7 mouse cellular contexts compared by ENCODE assay signal in genomic region chr4:154140213-154141008, GRCm38 (mm10). TPM values are rescaled to one million over a fixed set of nuclear protein-coding genes. Genes with fewer than 3 reads are reported as not detected.
DNase-seq lines count a peak whose midpoint lies in the region; ATAC-seq and TF ChIP-seq lines count a peak whose summit lies in the region.

No protein-coding gene starts in this region.

- DNase-seq in lung, adult 18-20 months: no peak
- no peak for DNase-seq in embryonic facial prominence, embryonic 14.5 days (ENCODE audit: low spot score)
- no peak for DNase-seq in thymus, postnatal 25 days
- no peak for DNase-seq in frontal cortex, postnatal 25 days (ENCODE audit: low spot score in 2 of 2)

- no peak for ATAC-seq in lung, embryonic 16.5 days (ENCODE audit: low read depth)
- no peak for ATAC-seq in embryonic facial prominence, embryonic 14.5 days (ENCODE audit: low read depth)
- no peak for ATAC-seq in intestine, postnatal 0 days
- no peak for ATAC-seq in neural tube, embryonic 15.5 days (ENCODE audit: low FRiP score)

- peaks cover 22% of the 10 kb centered on the region for H3K4me1 ChIP-seq in lung, embryonic 16.5 days (replicated peaks; ENCODE audit: control insufficient read depth, insufficient read depth, low read length)
- peaks cover 11% of the 10 kb centered on the region for H3K4me1 ChIP-seq in embryonic facial prominence, embryonic 14.5 days (ENCODE audit: control insufficient read depth, insufficient read depth, low read length)
- H3K4me1 ChIP-seq in intestine, postnatal 0 days (replicated peaks; ENCODE audit: control insufficient read depth, insufficient read depth, low read length): peaks cover 13% of the 10 kb centered on the region
- H3K4me1 ChIP-seq in neural tube, embryonic 15.5 days: peaks cover 40% of the 10 kb centered on the region

- H3K9ac ChIP-seq in lung, embryonic 16.5 days (ENCODE audit: low read length): peak overlapping the region; percentile 61
- peak overlapping the region; percentile 60 for H3K9ac ChIP-seq in embryonic facial prominence, embryonic 14.5 days (ENCODE audit: low read depth, low read length)
- H3K9ac ChIP-seq in intestine, postnatal 0 days (ENCODE audit: low read depth, low read length): 0 out of 2 replicates have a peak overlapping the region, but pooled peaks have one; percentile 31
- H3K9ac ChIP-seq in neural tube, embryonic 15.5 days (replicated peaks): peak overlapping the region; percentile 44

- H3K4me2 ChIP-seq in lung, embryonic 16.5 days (ENCODE audit: low read depth, low read length): peak overlapping the region; percentile 90
- peak overlapping the region; percentile 92 for H3K4me2 ChIP-seq in embryonic facial prominence, embryonic 14.5 days (ENCODE audit: low read depth, low read length)
- H3K4me2 ChIP-seq in intestine, postnatal 0 days (replicated peaks; ENCODE audit: low read depth): peak overlapping the region; percentile 82
- H3K4me2 ChIP-seq in neural tube, embryonic 15.5 days: peak overlapping the region; percentile 94

- no peaks in the 10 kb centered on the region for H3K36me3 ChIP-seq in lung, embryonic 16.5 days (ENCODE audit: control insufficient read depth, insufficient read depth, low read length)
- H3K36me3 ChIP-seq in embryonic facial prominence, embryonic 14.5 days (ENCODE audit: control insufficient read depth, insufficient read depth, low read length): 0 out of 2 replicates have a peak, but pooled peaks cover 3% of the 10 kb centered on the region
- H3K36me3 ChIP-seq in intestine, postnatal 0 days (ENCODE audit: control insufficient read depth, insufficient read depth): no peaks in the 10 kb centered on the region
- 0 out of 2 replicates have a peak, but pooled peaks cover 2% of the 10 kb centered on the region for H3K36me3 ChIP-seq in neural tube, embryonic 15.5 days

- 2% methylated on average over 46 of the region's 46 CpGs for WGBS in lung, embryonic 16.5 days
- 2% methylated on average over 34 of the region's 46 CpGs for WGBS in embryonic facial prominence, embryonic 14.5 days
- 2% methylated on average over 46 of the region's 46 CpGs for WGBS in intestine, postnatal 0 days
- 2% methylated on average over 46 of the region's 46 CpGs for WGBS in neural tube, embryonic 15.5 days

- TF ChIP-seq CTCF in intestine, postnatal 0 days (IDR thresholded peaks at IDR 0.05; ENCODE audit: low read depth): no peak

- H3K4me3 ChIP-seq in lung, embryonic 16.5 days (ENCODE audit: low read length): peak overlapping the region; percentile 55
- H3K4me3 ChIP-seq in embryonic facial prominence, embryonic 14.5 days (ENCODE audit: low read depth, low read length): peak overlapping the region; percentile 72
- H3K4me3 ChIP-seq in intestine, postnatal 0 days (ENCODE audit: low read depth, low read length): peak overlapping the region; percentile 89
- peak overlapping the region; percentile 43 for H3K4me3 ChIP-seq in neural tube, embryonic 15.5 days (replicated peaks)

- H3K27ac ChIP-seq in lung, embryonic 16.5 days (ENCODE audit: low read length): no peak overlapping the region
- H3K27ac ChIP-seq in embryonic facial prominence, embryonic 14.5 days (replicated peaks; ENCODE audit: low read depth, low read length): no peak overlapping the region
- H3K27ac ChIP-seq in intestine, postnatal 0 days (ENCODE audit: low read depth, low read length): no peak overlapping the region
- no peak overlapping the region for H3K27ac ChIP-seq in neural tube, embryonic 15.5 days (replicated peaks)

- peaks cover 48% of the 10 kb centered on the region for H3K27me3 ChIP-seq in lung, embryonic 16.5 days (ENCODE audit: control insufficient read depth, insufficient read depth, low read depth, low read length)
- H3K27me3 ChIP-seq in embryonic facial prominence, embryonic 14.5 days (replicated peaks; ENCODE audit: control insufficient read depth, insufficient read depth, low read length): peaks cover 58% of the 10 kb centered on the region
- H3K27me3 ChIP-seq in intestine, postnatal 0 days (replicated peaks; ENCODE audit: control insufficient read depth, insufficient read depth, low read length): peaks cover 51% of the 10 kb centered on the region
- peaks cover 54% of the 10 kb centered on the region for H3K27me3 ChIP-seq in neural tube, embryonic 15.5 days (replicated peaks)

- H3K9me3 ChIP-seq in lung, embryonic 16.5 days (ENCODE audit: control insufficient read depth, low read length): no peaks in the 10 kb centered on the region
- no peaks in the 10 kb centered on the region for H3K9me3 ChIP-seq in embryonic facial prominence, embryonic 14.5 days (ENCODE audit: control insufficient read depth, low read length)
- H3K9me3 ChIP-seq in intestine, postnatal 0 days (ENCODE audit: control insufficient read depth): no peaks in the 10 kb centered on the region
- no peaks in the 10 kb centered on the region for H3K9me3 ChIP-seq in neural tube, embryonic 15.5 days (replicated peaks)

RNA-seq across cellular contexts. Expression of gene Trp73, which starts 0.4 kb away (rescaled TPM):
- 3.4 and 5.2 TPM in 2 replicates for polyA plus RNA-seq in lung, embryonic 16.5 days (2015; fragmentation: Nextera tagmentation; extraction: Ambion mirVana)
- polyA plus RNA-seq in embryonic facial prominence, embryonic 14.5 days (2014; fragmentation: Nextera tagmentation; extraction: Ambion mirVana): 3.5 and 3.8 TPM in 2 replicates
- polyA plus RNA-seq in intestine, postnatal 0 days (2015; fragmentation: Nextera tagmentation; extraction: Ambion mirVana): 0.03 TPM in 1 of 2 replicates, not detected in the other
- 0.04 and 0.17 TPM in 2 replicates for polyA plus RNA-seq in neural tube, embryonic 15.5 days (2015; fragmentation: Nextera tagmentation; extraction: Ambion mirVana)

RNA-seq across cellular contexts. Expression of gene Wrap73, which starts 1.8 kb away (rescaled TPM):
- polyA plus RNA-seq in lung, embryonic 16.5 days (2015; fragmentation: Nextera tagmentation; extraction: Ambion mirVana): 36.0 and 39.2 TPM in 2 replicates
- 36.8 and 43.2 TPM in 2 replicates for polyA plus RNA-seq in embryonic facial prominence, embryonic 14.5 days (2014; fragmentation: Nextera tagmentation; extraction: Ambion mirVana)
- polyA plus RNA-seq in intestine, postnatal 0 days (2015; fragmentation: Nextera tagmentation; extraction: Ambion mirVana): 13.2 and 15.0 TPM in 2 replicates
- polyA plus RNA-seq in neural tube, embryonic 15.5 days (2015; fragmentation: Nextera tagmentation; extraction: Ambion mirVana): 41.9 and 43.2 TPM in 2 replicates

RNA-seq across cellular contexts. Expression of gene Tprgl, which starts 20.1 kb away (rescaled TPM):
- polyA plus RNA-seq in lung, embryonic 16.5 days (2015; fragmentation: Nextera tagmentation; extraction: Ambion mirVana): 144 and 148 TPM in 2 replicates
- 148 and 155 TPM in 2 replicates for polyA plus RNA-seq in embryonic facial prominence, embryonic 14.5 days (2014; fragmentation: Nextera tagmentation; extraction: Ambion mirVana)
- polyA plus RNA-seq in intestine, postnatal 0 days (2015; fragmentation: Nextera tagmentation; extraction: Ambion mirVana): 90.3 and 95.4 TPM in 2 replicates
- 181 and 193 TPM in 2 replicates for polyA plus RNA-seq in neural tube, embryonic 15.5 days (2015; fragmentation: Nextera tagmentation; extraction: Ambion mirVana)

RNA-seq across cellular contexts. Expression of gene Megf6, which starts 30.1 kb away (rescaled TPM):
- 23.4 and 28.2 TPM in 2 replicates for polyA plus RNA-seq in lung, embryonic 16.5 days (2015; fragmentation: Nextera tagmentation; extraction: Ambion mirVana)
- 91.2 and 97.2 TPM in 2 replicates for polyA plus RNA-seq in embryonic facial prominence, embryonic 14.5 days (2014; fragmentation: Nextera tagmentation; extraction: Ambion mirVana)
- 4.4 and 4.5 TPM in 2 replicates for polyA plus RNA-seq in intestine, postnatal 0 days (2015; fragmentation: Nextera tagmentation; extraction: Ambion mirVana)
- 10.7 and 11.7 TPM in 2 replicates for polyA plus RNA-seq in neural tube, embryonic 15.5 days (2015; fragmentation: Nextera tagmentation; extraction: Ambion mirVana)
